Mouse (Mus musculus) frontal cortex, postnatal 10 days (tissue): ENCODE results near the gene Lrtm2.

Experiments
- DNase-seq, 2 experiments: peaks; one replicate each; pipeline ENCODE4 v3.0.0; 2022; ENCODE audit warnings: low spot score in 2 of 2, mixed read lengths in 1 of 2

The Lrtm2 gene

GRCm38 (mm10) chr6:119280761-119281160 is 49.8 kb downstream of the Lrtm2 start:
- peak; percentile 38 to 44 for DNase-seq

GRCm38 (mm10) chr6:119276713-119277112 is 53.9 kb downstream of the Lrtm2 start:
- DNase-seq = no peak
